Mouse (Mus musculus) cerebellum, adult 9-10 months (tissue): ENCODE results near the gene Rere.
"Not testable (repeated sequence)": the region's sequence is repeated elsewhere in the genome, so short reads cannot be mapped to it uniquely, and the experiment has no call there.

Experiments
- DNase-seq: peaks from one replicate; pipeline ENCODE4 v3.0.0; 2022

Rere gene

GRCm38 (mm10) chr4:150591602-150592001, 310.2 kb downstream of the Rere start:
- DNase-seq: no peak

- no peak for DNase-seq
Measured at GRCm38 (mm10) chr4:150592087-150592486, 310.6 kb downstream of the Rere start.

- DNase-seq: no peak
Measured at GRCm38 (mm10) chr4:150593473-150594217, 312.2 kb downstream of the Rere start.

DNA sequence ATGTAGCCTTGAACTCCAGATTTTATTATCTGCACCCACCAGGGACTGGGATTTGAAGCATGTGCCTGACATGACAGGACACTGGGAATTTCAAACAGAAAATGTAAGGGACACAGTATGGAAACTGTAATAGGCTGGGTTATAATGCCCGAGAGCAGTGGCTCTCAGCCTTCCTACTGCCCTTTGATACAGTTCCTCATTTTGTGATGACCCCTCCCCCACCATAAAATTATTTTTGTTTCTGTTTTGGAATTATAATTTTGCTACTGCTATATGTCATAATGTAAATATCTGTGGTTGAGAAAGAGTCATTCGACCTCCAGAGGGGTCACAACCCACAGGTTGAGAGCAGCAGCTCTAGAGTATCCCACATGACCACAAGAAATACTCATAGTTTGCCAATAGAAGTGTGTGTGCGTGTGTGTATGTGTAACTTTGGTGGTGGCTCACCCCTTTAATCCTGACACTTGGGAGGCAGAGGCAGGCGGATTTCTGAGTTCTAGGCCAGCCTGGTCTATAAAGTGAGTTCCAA, 312.9 kb downstream of the Rere start:
- DNase-seq: no peak

DNA sequence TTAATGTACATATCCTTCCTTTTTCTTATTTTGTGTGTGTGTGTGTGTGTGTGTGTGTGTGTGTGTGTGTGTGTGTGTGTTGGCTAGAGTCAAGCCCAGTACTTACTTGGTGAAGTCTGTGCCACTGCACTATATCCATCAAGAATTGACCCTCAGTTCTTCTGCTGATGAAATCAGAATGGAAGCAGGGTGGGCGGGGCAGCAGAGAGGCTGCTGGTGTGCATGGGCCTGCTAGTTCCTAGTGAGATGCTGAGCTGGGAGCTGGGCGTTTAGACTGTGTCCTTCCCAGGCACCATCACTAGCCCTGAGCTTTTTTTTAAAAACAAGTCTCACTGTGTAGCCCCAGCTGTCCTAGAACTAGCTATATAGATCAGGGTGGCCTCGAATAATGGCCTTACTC, 313.6 kb downstream of the Rere start:
- DNase-seq: no peak

- no peak for DNase-seq
Measured at GRCm38 (mm10) chr4:150595991-150596390, 314.5 kb downstream of the Rere start.

GRCm38 (mm10) chr4:150598686-150599085, 317.2 kb downstream of the Rere start:
- DNase-seq: peak; percentile 56

GRCm38 (mm10) chr4:150599119-150599992, 317.9 kb downstream of the Rere start:
- DNase-seq: no peak

- DNase-seq: not testable (repeated sequence)
Measured at GRCm38 (mm10) chr4:150600503-150600902, 319.1 kb downstream of the Rere start.

GRCm38 (mm10) chr4:150601489-150601888, 320.0 kb downstream of the Rere start:
- no peak for DNase-seq

- DNase-seq: no peak
Measured at GRCm38 (mm10) chr4:150603366-150604061, 322.1 kb downstream of the Rere start.

DNA sequence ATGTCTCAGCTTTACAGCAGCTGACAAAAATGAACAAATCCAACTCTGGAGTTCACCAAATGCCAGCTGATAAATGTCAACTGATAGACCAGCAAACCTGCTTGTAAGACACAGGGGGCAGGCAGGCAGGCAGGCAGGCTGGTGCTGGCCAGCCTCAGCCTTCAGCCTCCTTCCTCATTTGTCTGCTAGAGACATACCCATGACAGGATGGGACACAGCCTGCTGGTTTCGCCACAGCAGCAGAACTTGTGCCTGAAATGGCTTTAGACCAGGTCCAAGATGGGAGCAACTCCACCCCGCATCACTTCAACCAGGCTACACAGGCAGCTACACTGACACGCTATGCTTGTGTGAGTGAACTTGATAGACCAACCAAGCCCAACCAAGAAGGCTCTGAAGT, 324.4 kb downstream of the Rere start:
- no peak for DNase-seq

GRCm38 (mm10) chr4:150606449-150607161, 325.2 kb downstream of the Rere start:
- no peak for DNase-seq

GRCm38 (mm10) chr4:150608670-150609069, 327.2 kb downstream of the Rere start:
- no peak for DNase-seq

- no peak for DNase-seq
Measured at GRCm38 (mm10) chr4:150613715-150614114, 332.3 kb downstream of the Rere start.

GRCm38 (mm10) chr4:150615251-150616028, 334.0 kb downstream of the Rere start:
- DNase-seq: no peak

GRCm38 (mm10) chr4:150616029-150616420, 334.6 kb downstream of the Rere start:
- no peak for DNase-seq

- no peak for DNase-seq
Measured at GRCm38 (mm10) chr4:150616841-150617240, 335.4 kb downstream of the Rere start.

- DNase-seq: no peak
Measured at GRCm38 (mm10) chr4:150619011-150619410, 337.6 kb downstream of the Rere start.

DNA sequence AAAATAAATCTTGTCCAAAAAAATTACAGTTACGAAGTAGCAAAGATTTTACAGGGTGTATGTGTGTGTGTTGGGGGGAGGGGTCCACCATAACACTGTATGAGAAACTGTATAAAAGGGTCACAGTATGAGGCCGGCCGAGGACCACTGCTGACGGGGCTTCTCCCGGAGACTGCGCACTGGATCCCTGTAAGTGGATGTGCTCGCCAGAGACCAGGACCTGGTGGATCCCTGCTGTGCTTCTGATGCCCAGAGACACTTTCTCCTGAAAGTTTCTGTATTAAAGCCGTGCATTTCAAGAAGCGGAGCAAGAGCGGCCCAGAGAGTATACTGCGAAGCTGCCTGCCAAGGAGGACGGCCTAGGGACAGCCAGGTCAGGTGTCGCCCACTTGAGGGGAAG, 341.2 kb downstream of the Rere start:
- no peak for DNase-seq

GRCm38 (mm10) chr4:150624214-150624823, 342.9 kb downstream of the Rere start:
- DNase-seq: no peak
